Mouse (Mus musculus) B cell, adult 2 months (primary cell): Measurements from ENCODE around the gene Peli2.

Source experiments
- DNase-seq, 2 experiments: peaks; one replicate each; pipeline ENCODE4 v3.0.0; 2022

Gene Peli2

GRCm38 (mm10) chr14:48295815-48296271 lies 175.2 kb downstream of the Peli2 start:
- no peak for DNase-seq

- no peak for DNase-seq
Observed at GRCm38 (mm10) chr14:48296820-48297219, 176.2 kb downstream of the Peli2 start.

- no peak for DNase-seq
Observed at GRCm38 (mm10) chr14:48302471-48303186, 182.0 kb downstream of the Peli2 start.

GRCm38 (mm10) chr14:48303235-48303634 lies 182.6 kb downstream of the Peli2 start:
- DNase-seq, result no peak

GRCm38 (mm10) chr14:48303841-48304240 lies 183.2 kb downstream of the Peli2 start:
- DNase-seq, result no peak

GRCm38 (mm10) chr14:48313234-48313633 lies 192.6 kb downstream of the Peli2 start:
- no peak for DNase-seq

GRCm38 (mm10) chr14:48316396-48316795 lies 195.8 kb downstream of the Peli2 start:
- no peak for DNase-seq

- DNase-seq, result no peak
Observed at GRCm38 (mm10) chr14:48323771-48324459, 203.3 kb downstream of the Peli2 start.

- DNase-seq, result no peak
Observed at GRCm38 (mm10) chr14:48324460-48324850, 203.8 kb downstream of the Peli2 start.

GRCm38 (mm10) chr14:48327746-48328145 lies 207.1 kb downstream of the Peli2 start:
- no peak for DNase-seq

- DNase-seq, result no peak
Observed at GRCm38 (mm10) chr14:48329716-48330365, 209.2 kb downstream of the Peli2 start.
